Mouse (Mus musculus): ENCODE data around the gene Tubb4a. TPM values are rescaled to one million over a fixed set of nuclear protein-coding genes. Genes with fewer than 3 reads are reported as not detected.
"Not testable (repeated sequence)": the region's sequence is repeated elsewhere in the genome, so short reads cannot be mapped to it uniquely, and the experiment has no call there.

The Tubb4a gene
- polyA plus RNA-seq, 1 experiment from 2014 or later = 5.7 TPM

- H3K4me2 ChIP-seq (ENCODE audit: low read depth, low read length); ATAC-seq (replicated peaks; ENCODE audit: extremely low read depth, insufficient read depth, low FRiP score); H3K27ac ChIP-seq (ENCODE audit: low read length); H3K27me3 ChIP-seq (ENCODE audit: control insufficient read depth, insufficient read depth, low read length); H3K4me3 ChIP-seq (ENCODE audit: low read length); H3K9me3 ChIP-seq (replicated peaks; ENCODE audit: control insufficient read depth, low read length); H3K9ac ChIP-seq (ENCODE audit: low read length); H3K4me1 ChIP-seq (ENCODE audit: control insufficient read depth, insufficient read depth, low read length): not testable (repeated sequence)
- peaks cover 26% of the 10 kb centered on the region for H3K36me3 ChIP-seq (ENCODE audit: control insufficient read depth, insufficient read depth)
- WGBS = 77% methylated on average over 4 of the region's 4 CpGs
These were observed 35.9 kb downstream of the Tubb4a start for GRCm38 (mm10) chr17:57051679-57052078.

- Histone ChIP-seq H3K27me3 (ENCODE audit: control insufficient read depth, insufficient read depth, low read length) (no peaks in the 10 kb centered on the region), H3K36me3 (ENCODE audit: control insufficient read depth, insufficient read depth) (peaks cover 22% of the 10 kb centered on the region), H3K4me1 (ENCODE audit: control insufficient read depth, insufficient read depth, low read length) (no peaks in the 10 kb centered on the region), H3K9ac (ENCODE audit: low read length) (no peak overlapping the region), H3K4me2 (ENCODE audit: low read depth, low read length) (no peak overlapping the region), H3K9me3 (replicated peaks; ENCODE audit: control insufficient read depth, low read length) (no peaks in the 10 kb centered on the region), H3K4me3 (ENCODE audit: low read length) (no peak overlapping the region), H3K27ac (ENCODE audit: low read length) (no peak overlapping the region)
- 89% methylated on average over 3 of the region's 3 CpGs for WGBS
- no peak for ATAC-seq (replicated peaks; ENCODE audit: extremely low read depth, insufficient read depth, low FRiP score)
These were observed 38.8 kb downstream of the Tubb4a start for GRCm38 (mm10) chr17:57048816-57049215.

GRCm38 (mm10) chr17:57047406-57047805 lies 40.2 kb downstream of the Tubb4a start:
- Histone ChIP-seq H3K9ac (ENCODE audit: low read length) (no peak overlapping the region), H3K4me3 (ENCODE audit: low read length) (no peak overlapping the region), H3K9me3 (replicated peaks; ENCODE audit: control insufficient read depth, low read length) (no peaks in the 10 kb centered on the region), H3K27me3 (ENCODE audit: control insufficient read depth, insufficient read depth, low read length) (no peaks in the 10 kb centered on the region), H3K27ac (ENCODE audit: low read length) (no peak overlapping the region), H3K4me1 (ENCODE audit: control insufficient read depth, insufficient read depth, low read length) (peaks cover 3% of the 10 kb centered on the region; the same call in 1 of the 2 replicates), H3K4me2 (ENCODE audit: low read depth, low read length) (no peak overlapping the region), H3K36me3 (ENCODE audit: control insufficient read depth, insufficient read depth) (peaks cover 12% of the 10 kb centered on the region)
- ATAC-seq (replicated peaks; ENCODE audit: extremely low read depth, insufficient read depth, low FRiP score) = no peak
- 36% methylated on average over 5 of the region's 5 CpGs for WGBS

GRCm38 (mm10) chr17:57041554-57041953 lies 46.0 kb downstream of the Tubb4a start, which contains the start of gene Slc25a41:
Slc25a41 (minus strand) TSS chr17:57041654.
- Histone ChIP-seq H3K4me2 (ENCODE audit: low read depth, low read length) (no peak within 1 kb of the TSS), H3K27ac (ENCODE audit: low read length) (no peak within 1 kb of the TSS), H3K27me3 (ENCODE audit: control insufficient read depth, insufficient read depth, low read length) (peaks cover 12% of the 10 kb centered on the region), H3K4me3 (ENCODE audit: low read length) (no peak within 1 kb of the TSS), H3K36me3 (ENCODE audit: control insufficient read depth, insufficient read depth) (no peaks in the 10 kb centered on the region; the same call in 1 of the 2 replicates), H3K9ac (ENCODE audit: low read length) (no peak within 1 kb of the TSS), H3K4me1 (ENCODE audit: control insufficient read depth, insufficient read depth, low read length) (peaks cover 3% of the 10 kb centered on the region; the same call in 1 of the 2 replicates), H3K9me3 (replicated peaks; ENCODE audit: control insufficient read depth, low read length) (no peaks in the 10 kb centered on the region)
- WGBS = 63% methylated on average over 8 of the region's 8 CpGs
- ATAC-seq (replicated peaks; ENCODE audit: extremely low read depth, insufficient read depth, low FRiP score) = no peak

GRCm38 (mm10) chr17:57038978-57039377 lies 48.6 kb downstream of the Tubb4a start:
- Histone ChIP-seq H3K9ac (ENCODE audit: low read length) (no peak overlapping the region), H3K4me2 (ENCODE audit: low read depth, low read length) (no peak overlapping the region), H3K4me3 (ENCODE audit: low read length) (no peak overlapping the region), H3K4me1 (ENCODE audit: control insufficient read depth, insufficient read depth, low read length) (peaks cover 3% of the 10 kb centered on the region; the same call in 1 of the 2 replicates), H3K27ac (ENCODE audit: low read length) (no peak overlapping the region), H3K36me3 (ENCODE audit: control insufficient read depth, insufficient read depth) (no peaks in the 10 kb centered on the region), H3K27me3 (ENCODE audit: control insufficient read depth, insufficient read depth, low read length) (peaks cover 12% of the 10 kb centered on the region), H3K9me3 (replicated peaks; ENCODE audit: control insufficient read depth, low read length) (no peaks in the 10 kb centered on the region)
- no peak for ATAC-seq (replicated peaks; ENCODE audit: extremely low read depth, insufficient read depth, low FRiP score)
- WGBS = 29% methylated on average over 8 of the region's 8 CpGs

GRCm38 (mm10) chr17:57032854-57033253 lies 54.7 kb downstream of the Tubb4a start:
- Histone ChIP-seq H3K9ac (ENCODE audit: low read length) (no peak overlapping the region), H3K27ac (ENCODE audit: low read length) (no peak overlapping the region)
- WGBS = 85% methylated on average over 4 of the region's 4 CpGs

GRCm38 (mm10) chr17:57031661-57032420 lies 55.7 kb downstream of the Tubb4a start:
- Histone ChIP-seq H3K27me3 (ENCODE audit: control insufficient read depth, insufficient read depth, low read length) (no peaks in the 10 kb centered on the region), H3K27ac (ENCODE audit: low read length) (peak overlapping the region; percentile 85), H3K9ac (ENCODE audit: low read length) (peak overlapping the region; percentile 67), H3K4me3 (ENCODE audit: low read length) (peak overlapping the region; percentile 49), H3K36me3 (ENCODE audit: control insufficient read depth, insufficient read depth) (peaks cover 9% of the 10 kb centered on the region), H3K4me1 (ENCODE audit: control insufficient read depth, insufficient read depth, low read length) (peaks cover 14% of the 10 kb centered on the region), H3K9me3 (replicated peaks; ENCODE audit: control insufficient read depth, low read length) (no peaks in the 10 kb centered on the region), H3K4me2 (ENCODE audit: low read depth, low read length) (peak overlapping the region; percentile 67)
- peak; percentile 95 for ATAC-seq (replicated peaks; ENCODE audit: extremely low read depth, insufficient read depth, low FRiP score)
- WGBS = under 1% methylated on average over 38 of the region's 38 CpGs

More at GRCm38 (mm10) chr17:57032854-57033253, 54.7 kb downstream of the Tubb4a start:
- H3K4me3 ChIP-seq (ENCODE audit: low read length) = no peak overlapping the region
- no peaks in the 10 kb centered on the region for H3K9me3 ChIP-seq (replicated peaks; ENCODE audit: control insufficient read depth, low read length)
- H3K4me1 ChIP-seq (ENCODE audit: control insufficient read depth, insufficient read depth, low read length) = peaks cover 14% of the 10 kb centered on the region
- H3K4me2 ChIP-seq (ENCODE audit: low read depth, low read length) = no peak overlapping the region
- no peak for ATAC-seq (replicated peaks; ENCODE audit: extremely low read depth, insufficient read depth, low FRiP score)
- H3K36me3 ChIP-seq (ENCODE audit: control insufficient read depth, insufficient read depth) = peaks cover 2% of the 10 kb centered on the region
- no peaks in the 10 kb centered on the region for H3K27me3 ChIP-seq (ENCODE audit: control insufficient read depth, insufficient read depth, low read length)

GRCm38 (mm10) chr17:57030931-57031660 lies 56.5 kb downstream of the Tubb4a start, which contains the start of gene Khsrp:
Khsrp (minus strand) TSS chr17:57031522.
- no peaks in the 10 kb centered on the region for H3K9me3 ChIP-seq (replicated peaks; ENCODE audit: control insufficient read depth, low read length)

More at GRCm38 (mm10) chr17:57030931-57031660, 56.5 kb downstream of the Tubb4a start, which contains the start of gene Khsrp:
- H3K4me1 ChIP-seq (ENCODE audit: control insufficient read depth, insufficient read depth, low read length) = peaks cover 14% of the 10 kb centered on the region
- peak within 1 kb of the TSS; percentile 91 for H3K4me3 ChIP-seq (ENCODE audit: low read length)
- under 1% methylated on average over 76 of the region's 99 CpGs for WGBS
- H3K36me3 ChIP-seq (ENCODE audit: control insufficient read depth, insufficient read depth) = peaks cover 17% of the 10 kb centered on the region
- peak within 1 kb of the TSS; percentile 93 for H3K27ac ChIP-seq (ENCODE audit: low read length)
- peak within 1 kb of the TSS; percentile 97 for H3K9ac ChIP-seq (ENCODE audit: low read length)
- H3K4me2 ChIP-seq (ENCODE audit: low read depth, low read length) = peak within 1 kb of the TSS; percentile 97
- no peaks in the 10 kb centered on the region for H3K27me3 ChIP-seq (ENCODE audit: control insufficient read depth, insufficient read depth, low read length)
- ATAC-seq (replicated peaks; ENCODE audit: extremely low read depth, insufficient read depth, low FRiP score) = no peak

Data from heart, embryonic 16.5 days (tissue).